Mouse (Mus musculus) lung, postnatal 0 days (tissue): ENCODE results near the gene Rassf6.

Experiments used
- CTCF ChIP-seq: IDR thresholded peaks from 2 replicates; pipeline ENCODE4 v1.5.1; 2016; ENCODE audit warnings: antibody characterized with exemption, mild to moderate bottlenecking
- EP300 ChIP-seq: IDR thresholded peaks from 2 replicates; pipeline ENCODE4 v1.6.1; 2016; ENCODE audit warnings: antibody characterized with exemption, mild to moderate bottlenecking, control low read depth

GRCm38 (mm10) chr5:90601469-90601868, 39.0 kb downstream of the Rassf6 start:
- peak; percentile 75 for TF ChIP-seq CTCF
- TF ChIP-seq EP300, result no peak
